Mouse (Mus musculus): ENCODE measurements around the gene Dnah12. TPM values are rescaled to one million over a fixed set of nuclear protein-coding genes. Genes with fewer than 3 reads are reported as not detected.
"Not testable (repeated sequence)": the region's sequence is repeated elsewhere in the genome, so short reads cannot be mapped to it uniquely, and the experiment has no call there.

Gene Dnah12
- total RNA-seq (2021), result under 1 TPM; 0.15 to 0.31 TPM
- long read RNA-seq, experiment 1, result 0 reads
- long read RNA-seq, experiment 2, result 0 reads

GRCm38 (mm10) chr14:26692974-26693373 lies at the start of gene Dnah12:
Dnah12 (plus strand) TSS chr14:26693274.
- DNase-seq, result no peak

GRCm38 (mm10) chr14:26645989-26646650 lies 47.0 kb upstream of the Dnah12 start:
- no peak for DNase-seq

- DNase-seq, result no peak
Observed at GRCm38 (mm10) chr14:26647811-26648210, 45.3 kb upstream of the Dnah12 start.

GRCm38 (mm10) chr14:26651901-26652300 lies 41.2 kb upstream of the Dnah12 start:
- DNase-seq, result no peak

- DNase-seq, result no peak
Observed at GRCm38 (mm10) chr14:26658178-26658577, 34.9 kb upstream of the Dnah12 start.

GRCm38 (mm10) chr14:26660233-26660632 lies 32.8 kb upstream of the Dnah12 start:
- DNase-seq, result no peak

- DNase-seq, result no peak
Observed at GRCm38 (mm10) chr14:26662016-26662415, 31.1 kb upstream of the Dnah12 start.

- DNase-seq, result no peak
Observed at GRCm38 (mm10) chr14:26662488-26662887, 30.6 kb upstream of the Dnah12 start.

GRCm38 (mm10) chr14:26663851-26664250 lies 29.2 kb upstream of the Dnah12 start:
- DNase-seq, result no peak

GRCm38 (mm10) chr14:26667991-26668370 lies 25.1 kb upstream of the Dnah12 start:
- no peak for DNase-seq

GRCm38 (mm10) chr14:26668371-26669291 lies 24.4 kb upstream of the Dnah12 start:
- DNase-seq, result peak in 1 of 2 experiments; percentile 22

- peak; percentile 91 to 94 for DNase-seq
Observed at GRCm38 (mm10) chr14:26669292-26670073, 23.6 kb upstream of the Dnah12 start, which contains the start of gene Pde12. Pde12 (minus strand) TSS chr14:26669883.

GRCm38 (mm10) chr14:26670964-26671363 lies 22.1 kb upstream of the Dnah12 start:
- DNase-seq, result no peak

- not testable (repeated sequence) for DNase-seq
Observed at GRCm38 (mm10) chr14:26671870-26672615, 21.0 kb upstream of the Dnah12 start.

- not testable (repeated sequence) for DNase-seq
Observed at GRCm38 (mm10) chr14:26674476-26675169, 18.5 kb upstream of the Dnah12 start.

- peak; percentile 36 to 41 for DNase-seq
Observed at GRCm38 (mm10) chr14:26675371-26675770, 17.7 kb upstream of the Dnah12 start.

GRCm38 (mm10) chr14:26675791-26676190 lies 17.3 kb upstream of the Dnah12 start:
- DNase-seq, result peak in 1 of 2 experiments; percentile 7

GRCm38 (mm10) chr14:26690727-26691126 lies 2.3 kb upstream of the Dnah12 start:
- peak in 1 of 2 experiments; percentile 1 for DNase-seq

- no peak for DNase-seq
Observed at GRCm38 (mm10) chr14:26691363-26691762, 1.7 kb upstream of the Dnah12 start.

GRCm38 (mm10) chr14:26697912-26698311 lies 4.8 kb downstream of the Dnah12 start:
- DNase-seq, result no peak

- DNase-seq, result not testable (repeated sequence)
Observed at GRCm38 (mm10) chr14:26705246-26705645, 12.2 kb downstream of the Dnah12 start.

Data from heart, adult 18-20 months (tissue).